Mouse (Mus musculus): Measurements from ENCODE around the gene Slc2a1. TPM values are rescaled to one million over a fixed set of nuclear protein-coding genes. Genes with fewer than 3 reads are reported as not detected.

Slc2a1 gene
- polyA plus RNA-seq, 1 experiment, result 42.5 TPM

DNA sequence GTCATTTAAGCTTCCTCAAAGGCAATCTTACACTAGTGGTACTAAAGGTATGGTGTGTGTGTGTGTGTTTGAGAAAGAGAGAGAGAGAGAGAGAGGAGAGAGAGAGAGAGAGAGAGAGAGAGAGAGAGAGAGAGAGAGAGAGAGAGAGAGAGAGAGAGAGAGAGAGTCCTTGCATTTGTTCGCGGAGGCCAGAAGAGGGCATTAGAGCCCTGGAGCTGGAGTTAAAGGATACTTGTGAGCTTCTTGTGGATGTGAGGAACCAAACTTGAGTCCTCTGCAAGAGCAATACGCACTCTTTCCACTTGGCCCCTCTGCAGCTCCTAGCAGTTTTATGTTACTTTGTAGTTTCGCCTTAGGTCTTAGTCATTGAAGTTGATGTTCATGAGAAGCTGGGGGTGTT lies 54.5 kb downstream of the Slc2a1 start:
- 93% methylated on average over 4 of the region's 4 CpGs for WGBS
- DNase-seq, result no peak
- Histone ChIP-seq H3K36me3 (ENCODE audit: control insufficient read depth, insufficient read depth, low read length) (no peaks in the 10 kb centered on the region), H3K27me3 (ENCODE audit: control insufficient read depth, insufficient read depth, low read length) (no peaks in the 10 kb centered on the region), H3K4me3 (ENCODE audit: control insufficient read depth, insufficient read depth, low read length) (no peak overlapping the region), H3K4me1 (replicated peaks; ENCODE audit: control insufficient read depth, insufficient read depth, low read length) (no peaks in the 10 kb centered on the region), H3K27ac (ENCODE audit: control insufficient read depth, insufficient read depth, low read length) (no peak overlapping the region)
- no peak for TF ChIP-seq CTCF (IDR thresholded peaks at IDR 0.05; ENCODE audit: borderline replicate concordance, control insufficient read depth, extremely low read depth, insufficient read depth, low read length, poor library complexity)

DNA sequence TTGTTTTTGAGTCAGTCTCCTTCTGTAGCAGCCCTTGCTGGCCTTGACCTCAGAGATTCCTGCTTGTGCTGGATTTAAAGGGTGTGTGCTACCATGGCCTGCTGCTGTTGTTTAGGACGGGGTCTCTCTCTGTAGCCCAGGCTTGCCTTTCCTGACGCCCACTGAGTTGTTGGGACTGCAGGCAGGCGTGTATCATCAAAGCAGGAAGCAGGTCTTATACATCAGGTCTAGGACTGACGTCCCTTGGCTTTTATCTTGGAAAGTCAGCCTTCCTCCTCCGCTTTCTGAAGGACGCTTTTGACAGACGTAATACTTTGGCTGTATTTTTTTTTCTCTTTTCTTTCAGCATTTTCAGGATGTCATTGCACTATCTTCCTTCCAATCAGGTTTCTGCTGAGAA lies 57.4 kb downstream of the Slc2a1 start:
- Histone ChIP-seq H3K27me3 (ENCODE audit: control insufficient read depth, insufficient read depth, low read length) (no peaks in the 10 kb centered on the region), H3K4me3 (ENCODE audit: control insufficient read depth, insufficient read depth, low read length) (no peak overlapping the region), H3K36me3 (ENCODE audit: control insufficient read depth, insufficient read depth, low read length) (no peaks in the 10 kb centered on the region), H3K27ac (ENCODE audit: control insufficient read depth, insufficient read depth, low read length) (no peak overlapping the region), H3K4me1 (replicated peaks; ENCODE audit: control insufficient read depth, insufficient read depth, low read length) (no peaks in the 10 kb centered on the region)
- 87% methylated on average over 7 of the region's 7 CpGs for WGBS
- DNase-seq, result no peak
- TF ChIP-seq CTCF (IDR thresholded peaks at IDR 0.05; ENCODE audit: borderline replicate concordance, control insufficient read depth, extremely low read depth, insufficient read depth, low read length, poor library complexity) (no peak), POLR2A (IDR thresholded peaks at IDR 0.05; ENCODE audit: control insufficient read depth, extremely low read depth, insufficient read depth, low read length, poor library complexity) (no peak)

DNA sequence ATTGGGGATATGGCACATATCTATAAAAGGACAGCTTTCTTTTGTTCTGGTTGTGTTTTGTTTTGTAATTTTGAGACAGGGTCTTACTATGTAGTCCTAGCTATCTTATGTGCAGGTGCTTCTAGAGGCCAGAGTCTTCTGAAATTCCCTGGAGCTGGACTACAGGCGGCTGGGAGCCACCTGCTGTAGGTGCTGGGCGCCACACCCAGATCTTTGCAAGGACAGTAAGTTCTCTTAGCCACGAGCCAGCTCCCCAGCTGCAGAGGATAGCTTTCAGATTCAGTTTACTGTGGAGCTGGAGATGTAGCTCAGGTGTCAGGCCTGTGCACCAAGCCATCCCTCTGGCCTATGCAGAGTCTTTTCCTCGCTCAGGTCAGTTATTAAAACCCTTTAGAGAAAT lies 58.6 kb downstream of the Slc2a1 start:
- 87% methylated on average over 4 of the region's 4 CpGs for WGBS
- Histone ChIP-seq H3K27me3 (ENCODE audit: control insufficient read depth, insufficient read depth, low read length) (no peaks in the 10 kb centered on the region), H3K27ac (ENCODE audit: control insufficient read depth, insufficient read depth, low read length) (no peak overlapping the region), H3K4me1 (replicated peaks; ENCODE audit: control insufficient read depth, insufficient read depth, low read length) (no peaks in the 10 kb centered on the region), H3K36me3 (ENCODE audit: control insufficient read depth, insufficient read depth, low read length) (no peaks in the 10 kb centered on the region), H3K4me3 (ENCODE audit: control insufficient read depth, insufficient read depth, low read length) (no peak overlapping the region)
- TF ChIP-seq POLR2A (IDR thresholded peaks at IDR 0.05; ENCODE audit: control insufficient read depth, extremely low read depth, insufficient read depth, low read length, poor library complexity) (no peak), CTCF (IDR thresholded peaks at IDR 0.05; ENCODE audit: borderline replicate concordance, control insufficient read depth, extremely low read depth, insufficient read depth, low read length, poor library complexity) (no peak)
- no peak for DNase-seq

DNA sequence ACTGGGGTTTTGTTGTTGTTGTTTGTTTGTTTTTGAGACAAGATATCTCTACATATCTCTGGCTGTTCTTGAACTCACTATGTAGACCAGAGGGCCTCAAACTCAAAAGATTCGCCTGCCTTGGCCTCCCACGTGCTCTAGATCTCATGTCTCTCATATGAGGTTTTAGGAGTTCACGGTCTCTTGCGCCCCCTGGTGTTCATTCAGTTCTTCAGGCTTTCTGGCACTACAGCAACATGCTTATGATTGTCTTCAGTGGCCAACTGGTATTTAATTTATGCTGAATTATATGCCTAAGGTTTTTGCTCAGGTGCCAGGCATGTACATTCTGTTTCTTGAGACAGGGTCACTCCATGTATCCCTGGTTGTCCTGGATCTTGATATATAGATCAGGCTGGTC lies 59.2 kb downstream of the Slc2a1 start:
- no peaks in the 10 kb centered on the region for H3K27me3 ChIP-seq (ENCODE audit: control insufficient read depth, insufficient read depth, low read length)
- no peak overlapping the region for H3K27ac ChIP-seq (ENCODE audit: control insufficient read depth, insufficient read depth, low read length)
- no peak overlapping the region for H3K4me3 ChIP-seq (ENCODE audit: control insufficient read depth, insufficient read depth, low read length)
- 1% methylated on average over 4 of the region's 4 CpGs for WGBS
- DNase-seq, result peak; percentile 79
- no peak for TF ChIP-seq CTCF (IDR thresholded peaks at IDR 0.05; ENCODE audit: borderline replicate concordance, control insufficient read depth, extremely low read depth, insufficient read depth, low read length, poor library complexity)
- no peak for TF ChIP-seq POLR2A (IDR thresholded peaks at IDR 0.05; ENCODE audit: control insufficient read depth, extremely low read depth, insufficient read depth, low read length, poor library complexity)
- H3K36me3 ChIP-seq (ENCODE audit: control insufficient read depth, insufficient read depth, low read length), result no peaks in the 10 kb centered on the region
- H3K4me1 ChIP-seq (replicated peaks; ENCODE audit: control insufficient read depth, insufficient read depth, low read length), result no peaks in the 10 kb centered on the region

DNA sequence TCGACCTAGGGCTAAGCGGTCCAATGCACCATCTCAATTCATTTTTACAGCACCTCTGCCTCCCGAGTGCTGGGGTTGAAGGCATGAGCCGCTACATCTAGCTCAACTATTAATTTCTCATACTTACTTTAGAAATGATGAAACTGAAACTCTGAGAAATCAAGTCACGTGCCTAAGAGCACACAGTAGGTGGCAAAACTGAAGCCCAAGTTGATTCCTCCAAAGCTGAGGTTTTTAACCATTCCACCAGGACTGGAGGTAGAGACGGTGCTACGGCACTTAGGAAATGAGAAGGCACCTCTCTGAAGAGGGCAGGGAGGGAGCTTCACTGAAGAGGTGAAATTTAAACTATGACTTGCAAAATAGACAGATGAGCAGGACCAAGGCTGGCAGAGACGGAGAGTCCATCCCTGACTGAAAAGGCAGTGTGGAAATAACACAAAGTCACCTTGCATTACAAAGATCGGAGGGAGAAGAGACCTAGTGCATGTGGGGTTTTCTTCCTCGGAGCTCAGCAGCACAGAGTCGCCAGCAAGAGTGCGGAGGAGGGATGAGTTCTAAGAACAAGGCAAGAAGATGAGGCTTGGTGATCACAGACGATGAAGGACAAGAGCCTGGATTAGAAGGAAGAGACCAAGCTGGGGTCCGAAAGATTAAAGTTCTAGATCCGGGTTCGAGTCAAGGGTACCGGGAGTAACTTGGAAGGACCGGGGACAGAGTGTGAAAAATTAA lies 64.6 kb downstream of the Slc2a1 start:
- peak; percentile 17 for DNase-seq
- 25% methylated on average over 18 of the region's 18 CpGs for WGBS
- Histone ChIP-seq H3K4me1 (replicated peaks; ENCODE audit: control insufficient read depth, insufficient read depth, low read length) (peaks cover 8% of the 10 kb centered on the region), H3K27me3 (ENCODE audit: control insufficient read depth, insufficient read depth, low read length) (no peaks in the 10 kb centered on the region), H3K36me3 (ENCODE audit: control insufficient read depth, insufficient read depth, low read length) (no peaks in the 10 kb centered on the region), H3K27ac (ENCODE audit: control insufficient read depth, insufficient read depth, low read length) (no peak overlapping the region), H3K4me3 (ENCODE audit: control insufficient read depth, insufficient read depth, low read length) (peak overlapping the region; percentile 82)
- TF ChIP-seq POLR2A (IDR thresholded peaks at IDR 0.05; ENCODE audit: control insufficient read depth, extremely low read depth, insufficient read depth, low read length, poor library complexity) (no peak), CTCF (IDR thresholded peaks at IDR 0.05; ENCODE audit: borderline replicate concordance, control insufficient read depth, extremely low read depth, insufficient read depth, low read length, poor library complexity) (no peak)

DNA sequence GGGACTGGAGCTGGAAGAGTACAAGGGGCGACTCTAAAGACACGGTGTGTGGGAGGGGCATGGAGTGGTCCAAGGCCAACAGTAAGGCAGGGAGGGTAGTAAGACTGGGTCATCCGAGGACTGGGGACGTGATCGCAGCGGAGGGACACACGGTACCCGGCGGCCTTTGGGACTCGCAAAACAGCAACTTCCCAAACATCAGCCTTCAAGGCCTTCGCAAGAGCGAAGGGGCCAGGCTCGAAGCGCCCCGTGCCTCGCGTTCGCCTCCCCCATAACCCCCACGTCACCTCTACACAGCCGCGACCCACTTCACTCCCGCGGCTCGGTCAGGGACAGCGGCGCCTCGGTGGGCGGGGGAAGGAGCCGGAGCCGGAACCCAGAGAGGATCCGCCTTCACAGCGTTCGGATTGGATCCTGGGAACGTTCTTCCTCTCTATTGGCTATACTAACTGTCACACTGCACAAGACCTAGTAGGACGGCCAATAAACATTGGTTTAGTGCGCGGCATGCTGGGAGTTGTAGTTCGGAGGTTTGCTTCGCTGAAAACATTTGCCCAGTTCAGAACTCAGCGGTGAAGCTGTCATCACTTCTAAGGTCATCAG lies 65.4 kb downstream of the Slc2a1 start, which contains the start of gene Zfp691:
TSS of gene Zfp691 (minus strand) at position 345 of the 603 bp plus-strand sequence.
- H3K36me3 ChIP-seq (ENCODE audit: control insufficient read depth, insufficient read depth, low read length), result no peaks in the 10 kb centered on the region
- WGBS, result under 1% methylated on average over 40 of the region's 40 CpGs
- H3K27ac ChIP-seq (ENCODE audit: control insufficient read depth, insufficient read depth, low read length), result no peak within 1 kb of the TSS
- peak within 1 kb of the TSS; percentile 82 for H3K4me3 ChIP-seq (ENCODE audit: control insufficient read depth, insufficient read depth, low read length)
- TF ChIP-seq CTCF (IDR thresholded peaks at IDR 0.05; ENCODE audit: borderline replicate concordance, control insufficient read depth, extremely low read depth, insufficient read depth, low read length, poor library complexity), result peak; percentile 45; the same call in 1 of the 2 replicates
- peak; percentile 73; the same call in 1 of the 2 replicates for TF ChIP-seq POLR2A (IDR thresholded peaks at IDR 0.05; ENCODE audit: control insufficient read depth, extremely low read depth, insufficient read depth, low read length, poor library complexity)
- H3K27me3 ChIP-seq (ENCODE audit: control insufficient read depth, insufficient read depth, low read length), result no peaks in the 10 kb centered on the region
- peaks cover 8% of the 10 kb centered on the region for H3K4me1 ChIP-seq (replicated peaks; ENCODE audit: control insufficient read depth, insufficient read depth, low read length)
- peak; percentile 97 for DNase-seq
